Mouse (Mus musculus) hindbrain, embryonic 16.5 days (tissue): ENCODE data around the gene Esrrg. TPM values are rescaled to one million over a fixed set of nuclear protein-coding genes. Genes with fewer than 3 reads are reported as not detected.

Source experiments
- ATAC-seq: fragments of 200-750 bp; cut with Nextera tagmentation; 2 replicates; pipeline ENCODE4 v1.8.0; 2017; ENCODE audit warnings: moderate TSS enrichment, moderate library complexity
- H3K27ac ChIP-seq: fragments of 300-500 bp; sonication (generic); 2 replicates; pipeline ENCODE4 v1.5.1; 2014; ENCODE audit warnings: low read depth, mild to moderate bottlenecking, control low read depth, low read length, moderate library complexity
- H3K27me3 ChIP-seq: fragments of 300-500 bp; sonication (generic); replicated peaks from 2 replicates; pipeline ENCODE4 v1.6.1; 2014; ENCODE audit warnings: low read length; ENCODE audit not compliant: control insufficient read depth, insufficient read depth
- H3K36me3 ChIP-seq: fragments of 300-500 bp; sonication (generic); 2 replicates; pipeline ENCODE4 v1.6.1; 2014; ENCODE audit warnings: mild to moderate bottlenecking, low read length, moderate library complexity, mixed read lengths; ENCODE audit not compliant: control insufficient read depth, insufficient read depth
- H3K4me1 ChIP-seq: fragments of 300-500 bp; sonication (generic); 2 replicates; pipeline ENCODE4 v1.6.1; 2014; ENCODE audit warnings: low read depth, low read length; ENCODE audit not compliant: control insufficient read depth, insufficient read depth
- H3K4me2 ChIP-seq: fragments of 300-500 bp; sonication (generic); 2 replicates; pipeline ENCODE4 v1.6.1; 2014; ENCODE audit warnings: mild to moderate bottlenecking, low read length, control low read depth, moderate library complexity
- H3K4me3 ChIP-seq: fragments of 300-500 bp; sonication (generic); 2 replicates; pipeline ENCODE4 v1.5.1; 2014; ENCODE audit warnings: mild to moderate bottlenecking, low read length, control low read depth, moderate library complexity
- H3K9ac ChIP-seq: fragments of 300-500 bp; sonication (generic); 2 replicates; pipeline ENCODE4 v1.6.1; 2014; ENCODE audit warnings: low read depth, mild to moderate bottlenecking, control low read depth, low read length, moderate library complexity
- H3K9me3 ChIP-seq: fragments of 300-500 bp; sonication (generic); 2 replicates; pipeline ENCODE4 v1.6.1; 2014; ENCODE audit warnings: mild to moderate bottlenecking, low read length, moderate library complexity; ENCODE audit not compliant: control insufficient read depth
- WGBS: fragments of 180-500 bp; shearing (Covaris S2); extraction: QIAGEN DNeasy Blood & Tissue Kit; methylation state at CpG from one replicate; pipeline ENCODE4 v1.1.7; 2014; 5-methylcytosine and 5-hydroxymethylcytosine counted together
- polyA plus RNA-seq: library from polyadenylated mRNA; unstranded; fragments of >200 nt; fragmentation: Nextera tagmentation; extraction: Ambion mirVana; gene quantifications from 2 replicates; pipeline ENCODE4 v1.2.1, GENCODE M21; 2015

The Esrrg gene
- polyA plus RNA-seq, 1 experiment from 2014 or later = 38.6 TPM

DNA sequence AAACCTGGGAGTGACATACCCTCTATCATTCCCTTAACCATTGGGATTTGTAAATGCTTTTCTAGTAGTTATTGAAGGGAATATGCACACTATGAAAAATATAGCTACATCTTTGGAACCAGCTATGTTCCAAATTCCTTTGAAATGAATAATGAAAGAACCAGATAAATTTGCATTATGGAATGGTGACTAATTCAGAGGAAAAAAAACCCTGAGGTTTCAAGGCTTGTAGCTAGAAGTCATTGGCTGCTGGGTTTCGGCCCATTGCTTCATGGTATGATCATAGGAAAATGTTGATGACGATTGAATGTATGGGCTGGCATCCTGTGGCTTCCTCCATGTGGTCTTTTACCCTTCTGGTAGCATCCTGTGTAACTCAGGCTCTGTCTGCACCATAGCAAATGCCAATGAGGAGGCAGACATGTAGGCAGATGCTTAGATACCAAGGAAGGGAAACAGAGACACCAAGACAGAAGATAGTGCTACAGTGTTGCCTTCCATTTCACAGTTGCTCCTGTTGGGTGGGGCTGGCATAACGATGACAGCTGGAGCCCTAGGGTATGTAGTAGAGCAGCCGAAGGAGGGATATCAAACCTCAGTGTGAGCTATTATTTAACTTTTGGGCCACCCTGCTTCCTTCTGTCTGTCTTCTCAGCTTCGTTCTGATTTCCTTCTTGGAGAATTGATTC is 624.6 kb downstream of the Esrrg start:
- H3K4me1 ChIP-seq = no peaks in the 10 kb centered on the region
- ATAC-seq = no peak
- H3K27ac ChIP-seq = no peak overlapping the region
- no peak overlapping the region for H3K4me3 ChIP-seq
- no peaks in the 10 kb centered on the region for H3K27me3 ChIP-seq
- H3K9me3 ChIP-seq = no peaks in the 10 kb centered on the region
- 90% methylated on average over 5 of the region's 5 CpGs for WGBS
- H3K9ac ChIP-seq = no peak overlapping the region
- no peaks in the 10 kb centered on the region for H3K36me3 ChIP-seq
- H3K4me2 ChIP-seq = no peak overlapping the region

DNA sequence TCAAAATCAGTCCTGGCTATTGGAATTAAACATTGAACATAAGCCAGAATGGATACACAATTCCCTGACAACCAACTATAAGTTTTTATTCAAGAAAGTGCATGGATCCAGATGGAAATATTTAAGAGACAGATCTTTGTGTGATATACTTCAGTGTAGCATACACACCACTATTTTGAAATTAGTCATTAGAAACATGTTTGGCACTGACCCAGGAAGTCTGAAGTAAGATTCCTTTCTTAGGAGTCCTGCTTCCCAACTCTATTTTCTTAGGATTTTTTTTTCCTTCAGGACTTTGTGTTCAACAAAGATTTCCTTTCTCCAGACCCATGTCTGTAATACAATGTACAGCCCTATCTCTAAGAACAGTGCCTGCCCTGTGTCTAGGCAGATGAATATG is 630.0 kb downstream of the Esrrg start:
- Histone ChIP-seq H3K27ac (no peak overlapping the region), H3K36me3 (no peaks in the 10 kb centered on the region), H3K4me1 (no peaks in the 10 kb centered on the region), H3K9ac (no peak overlapping the region), H3K4me3 (no peak overlapping the region), H3K9me3 (no peaks in the 10 kb centered on the region), H3K4me2 (no peak overlapping the region), H3K27me3 (no peaks in the 10 kb centered on the region)
- no peak for ATAC-seq

DNA sequence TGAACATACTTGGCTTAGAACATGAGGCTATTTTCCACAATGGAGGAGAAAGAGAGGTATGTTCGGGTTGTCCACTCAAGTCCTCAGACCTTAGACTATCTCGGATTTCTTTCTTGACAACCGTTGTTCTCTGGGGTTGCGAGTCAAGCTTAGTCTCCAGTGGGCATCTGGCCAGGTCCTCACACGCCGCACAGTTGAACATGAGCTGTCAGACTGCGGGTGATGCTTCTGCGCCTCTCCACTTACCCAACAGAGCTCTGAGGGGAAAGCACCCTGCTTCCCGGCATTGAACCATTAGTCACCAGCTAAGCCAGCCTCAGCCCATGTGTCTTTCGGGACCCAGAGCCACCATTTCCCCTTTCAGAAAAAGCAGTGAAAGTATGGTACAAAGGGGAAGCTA is 633.2 kb downstream of the Esrrg start:
- H3K4me1 ChIP-seq = no peaks in the 10 kb centered on the region
- no peaks in the 10 kb centered on the region for H3K9me3 ChIP-seq
- no peak overlapping the region for H3K27ac ChIP-seq
- no peak overlapping the region for H3K4me3 ChIP-seq
- H3K4me2 ChIP-seq = no peak overlapping the region
- no peaks in the 10 kb centered on the region for H3K27me3 ChIP-seq
- H3K36me3 ChIP-seq = no peaks in the 10 kb centered on the region
- no peak for ATAC-seq
- 81% methylated on average over 10 of the region's 10 CpGs for WGBS
- H3K9ac ChIP-seq = no peak overlapping the region

GRCm38 (mm10) chr1:188257500-188257899 is 648.9 kb downstream of the Esrrg start:
- Histone ChIP-seq H3K27me3 (no peaks in the 10 kb centered on the region), H3K36me3 (no peaks in the 10 kb centered on the region), H3K4me3 (no peak overlapping the region), H3K4me1 (no peaks in the 10 kb centered on the region), H3K9ac (no peak overlapping the region), H3K9me3 (0 out of 2 replicates have a peak, but pooled peaks cover 3% of the 10 kb centered on the region), H3K4me2 (no peak overlapping the region), H3K27ac (no peak overlapping the region)
- 87% methylated on average over 7 of the region's 7 CpGs for WGBS
- no peak for ATAC-seq

- ATAC-seq = peak; percentile 73; the same call in 1 of the 2 replicates
- Histone ChIP-seq H3K4me1 (no peaks in the 10 kb centered on the region), H3K27ac (no peak overlapping the region), H3K4me3 (no peak overlapping the region), H3K27me3 (no peaks in the 10 kb centered on the region), H3K9me3 (no peaks in the 10 kb centered on the region), H3K9ac (no peak overlapping the region), H3K4me2 (no peak overlapping the region), H3K36me3 (no peaks in the 10 kb centered on the region)
- 42% methylated on average over 6 of the region's 6 CpGs for WGBS
These were observed 651.9 kb downstream of the Esrrg start for GRCm38 (mm10) chr1:188260259-188261107.

GRCm38 (mm10) chr1:188261903-188262682 is 653.5 kb downstream of the Esrrg start, which contains the start of gene Ush2a:
Gene Ush2a (plus strand): TSS chr1:188262023.
- H3K9me3 ChIP-seq = no peaks in the 10 kb centered on the region
- H3K4me3 ChIP-seq = no peak within 1 kb of the TSS
- no peak within 1 kb of the TSS for H3K9ac ChIP-seq
- no peaks in the 10 kb centered on the region for H3K27me3 ChIP-seq
- ATAC-seq = no peak
- no peaks in the 10 kb centered on the region for H3K36me3 ChIP-seq
- no peaks in the 10 kb centered on the region for H3K4me1 ChIP-seq
- 39% methylated on average over 10 of the region's 10 CpGs for WGBS
- H3K4me2 ChIP-seq = no peak within 1 kb of the TSS
- no peak within 1 kb of the TSS for H3K27ac ChIP-seq
